Mouse (Mus musculus): ENCODE results near the gene Il21. TPM values are rescaled to one million over a fixed set of nuclear protein-coding genes. Genes with fewer than 3 reads are reported as not detected.

The Il21 gene
- not detected for total RNA-seq (2021)
- long read RNA-seq, experiment 1, result 0 reads
- long read RNA-seq, experiment 2, result 0 reads

DNA sequence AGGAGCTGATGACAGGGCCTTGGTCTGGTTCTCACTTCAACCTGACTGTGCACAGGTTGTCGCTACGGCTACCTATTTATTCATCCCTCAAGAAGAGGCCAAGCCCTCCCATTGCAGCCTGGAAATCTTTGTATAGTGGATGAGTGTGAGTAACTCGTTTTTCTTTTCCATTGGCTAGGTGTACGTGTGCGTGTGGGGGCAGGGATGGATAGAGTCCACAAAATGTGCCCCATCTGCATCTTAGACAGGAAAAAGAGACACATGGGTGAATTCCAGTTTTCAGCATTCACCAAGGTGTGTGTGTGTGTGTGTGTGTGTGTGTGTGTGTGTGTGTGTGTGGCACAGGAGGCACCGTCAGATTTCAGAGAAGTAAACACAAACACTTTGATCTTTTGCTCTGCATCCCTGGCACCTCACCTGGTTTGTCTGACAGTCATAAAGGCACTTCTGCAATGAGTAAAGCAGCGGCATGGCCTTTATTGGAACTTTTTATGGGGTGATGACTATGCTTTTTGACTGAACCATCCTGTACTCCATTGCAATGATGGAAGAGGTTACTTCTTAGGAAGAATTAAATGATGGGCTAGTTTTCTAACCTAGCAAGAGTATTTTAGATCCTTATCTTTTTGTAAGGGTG lies at the start of gene Il21:
Gene Il21 (minus strand): TSS at position 51 of the 637 bp plus-strand sequence.
- DNase-seq, result no peak
- no peak for TF ChIP-seq CTCF (IDR thresholded peaks at IDR 0.05)
- Histone ChIP-seq H3K4me3 (no peak within 1 kb of the TSS), H3K27ac (no peak within 1 kb of the TSS)
- intact Hi-C loops (cut with DNase I), result no loop called here

- intact Hi-C loops (cut with DNase I), result no loop called here
These were observed 48.4 kb upstream of the Il21 start for GRCm38 (mm10) chr3:37280871-37281270.

DNA sequence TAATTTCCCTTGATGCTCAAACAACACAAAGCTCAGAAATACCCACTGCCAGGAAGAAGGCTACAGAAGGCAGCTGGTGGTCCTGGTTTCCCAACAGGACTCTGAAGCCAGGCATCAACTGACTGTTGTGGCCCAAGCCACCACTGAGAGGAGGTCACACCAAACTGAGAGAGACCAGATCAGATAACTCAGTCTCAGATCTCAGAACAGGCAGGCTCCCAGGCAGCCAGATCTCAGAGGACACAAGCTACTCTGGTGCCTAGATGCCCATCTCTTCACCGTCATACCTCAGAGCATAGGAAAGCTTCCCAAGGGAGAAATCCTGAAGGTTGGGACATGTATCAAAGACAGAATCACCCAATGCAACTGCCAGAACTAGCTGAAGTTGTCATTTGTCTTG lies 47.8 kb upstream of the Il21 start:
- intact Hi-C loops (cut with DNase I), result no loop called here
- Histone ChIP-seq H3K4me3 (no peak overlapping the region), H3K27ac (no peak overlapping the region)
- DNase-seq, result no peak
- no peak for TF ChIP-seq CTCF (IDR thresholded peaks at IDR 0.05)

More at GRCm38 (mm10) chr3:37280871-37281270, 48.4 kb upstream of the Il21 start:
- H3K27ac ChIP-seq, result no peak overlapping the region
- DNase-seq, result no peak
- H3K4me3 ChIP-seq, result no peak overlapping the region
- TF ChIP-seq CTCF (IDR thresholded peaks at IDR 0.05), result no peak

GRCm38 (mm10) chr3:37274661-37275060 lies 42.2 kb upstream of the Il21 start:
- no peak for DNase-seq
- intact Hi-C loops (cut with DNase I), result no loop called here
- no peak for TF ChIP-seq CTCF (IDR thresholded peaks at IDR 0.05)
- no peak overlapping the region for H3K4me3 ChIP-seq
- H3K27ac ChIP-seq, result no peak overlapping the region

- DNase-seq, result no peak
- intact Hi-C loops (cut with DNase I), result no loop called here
- Histone ChIP-seq H3K4me3 (no peak overlapping the region), H3K27ac (no peak overlapping the region)
- TF ChIP-seq CTCF (IDR thresholded peaks at IDR 0.05), result no peak
These were observed 40.7 kb upstream of the Il21 start for GRCm38 (mm10) chr3:37273092-37273491.

- DNase-seq, result peak; percentile 50
- Histone ChIP-seq H3K27ac (no peak overlapping the region), H3K4me3 (no peak overlapping the region)
- intact Hi-C loops (cut with DNase I), result no loop called here
- peak; percentile 85 for TF ChIP-seq CTCF (IDR thresholded peaks at IDR 0.05)
These were observed 38.8 kb upstream of the Il21 start for GRCm38 (mm10) chr3:37271209-37271608.

- intact Hi-C loops (cut with DNase I), result no loop called here
- no peak overlapping the region for H3K27ac ChIP-seq
- TF ChIP-seq CTCF (IDR thresholded peaks at IDR 0.05), result no peak
- no peak overlapping the region for H3K4me3 ChIP-seq
- DNase-seq, result no peak
These were observed 37.5 kb upstream of the Il21 start for GRCm38 (mm10) chr3:37269926-37270325.

DNA sequence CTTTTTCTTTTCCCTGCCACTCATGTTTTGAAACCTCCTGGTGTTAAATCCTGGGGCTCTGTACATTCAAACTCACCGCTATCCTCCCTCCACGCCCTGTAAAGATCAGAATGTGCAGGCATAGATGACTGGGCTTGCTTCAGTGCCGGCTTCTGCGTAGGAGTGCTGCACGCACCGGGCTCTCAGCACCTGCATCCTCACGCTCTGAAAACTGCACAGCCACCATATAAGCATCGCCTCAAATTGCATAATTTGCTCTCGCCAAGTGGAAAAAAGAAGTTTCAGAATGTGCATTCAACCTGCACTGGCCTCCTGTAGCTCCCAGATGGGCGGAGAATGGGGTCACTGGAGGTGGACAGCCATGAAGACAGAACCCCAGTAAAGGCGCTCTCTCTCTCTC lies 35.9 kb upstream of the Il21 start:
- DNase-seq, result no peak
- intact Hi-C loops (cut with DNase I), result no loop called here
- TF ChIP-seq CTCF (IDR thresholded peaks at IDR 0.05), result no peak
- Histone ChIP-seq H3K27ac (no peak overlapping the region), H3K4me3 (no peak overlapping the region)

DNA sequence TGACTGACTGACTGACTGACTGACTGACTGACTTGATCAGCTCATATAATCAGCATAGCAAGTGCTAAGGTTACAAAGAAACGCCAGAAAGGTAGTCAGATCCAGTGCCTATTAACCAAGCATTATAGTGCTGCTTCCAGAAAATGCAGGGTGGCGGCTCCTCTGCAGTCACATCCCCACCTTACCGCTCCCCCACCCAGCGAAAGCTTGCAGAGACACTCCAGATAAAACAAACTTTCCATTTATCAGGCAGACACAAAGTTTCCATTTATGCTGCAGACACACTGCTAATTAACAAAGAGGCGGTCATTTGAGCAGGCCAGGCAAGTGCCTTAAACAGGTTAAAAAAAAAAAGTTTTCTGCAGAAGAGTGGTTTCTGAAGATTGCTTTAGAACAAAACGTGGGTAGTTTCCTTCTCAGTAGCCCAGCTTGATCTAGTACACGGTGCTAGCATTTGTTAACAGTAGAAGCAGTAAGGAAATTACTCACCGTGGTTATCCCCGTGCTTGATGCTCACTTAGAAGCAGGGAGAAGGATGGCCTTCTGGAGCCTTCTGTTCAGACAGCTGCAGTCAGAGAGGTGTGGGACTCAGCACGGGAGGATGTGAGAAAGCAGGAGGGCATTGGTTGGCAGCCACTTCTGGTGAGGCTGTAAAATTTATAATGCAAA lies 27.0 kb upstream of the Il21 start:
- H3K4me3 ChIP-seq, result no peak overlapping the region
- H3K27ac ChIP-seq, result no peak overlapping the region
- no peak for DNase-seq
- intact Hi-C loops (cut with DNase I), result no loop called here
- no peak for TF ChIP-seq CTCF (IDR thresholded peaks at IDR 0.05)

- H3K4me3 ChIP-seq, result no peak overlapping the region
- intact Hi-C loops (cut with DNase I), result no loop called here
- TF ChIP-seq CTCF (IDR thresholded peaks at IDR 0.05), result no peak
- H3K27ac ChIP-seq, result no peak overlapping the region
- DNase-seq, result no peak
These were observed 25.3 kb upstream of the Il21 start for GRCm38 (mm10) chr3:37257776-37258175.

GRCm38 (mm10) chr3:37250967-37251366 lies 18.5 kb upstream of the Il21 start:
- Histone ChIP-seq H3K27ac (no peak overlapping the region), H3K4me3 (no peak overlapping the region)
- intact Hi-C loops (cut with DNase I), result no loop called here
- TF ChIP-seq CTCF (IDR thresholded peaks at IDR 0.05), result no peak
- no peak for DNase-seq

GRCm38 (mm10) chr3:37235025-37235424 lies 2.6 kb upstream of the Il21 start:
- intact Hi-C loops (cut with DNase I), result no loop called here
- DNase-seq, result no peak
- Histone ChIP-seq H3K27ac (no peak overlapping the region), H3K4me3 (no peak overlapping the region)
- TF ChIP-seq CTCF (IDR thresholded peaks at IDR 0.05), result no peak

- TF ChIP-seq CTCF (IDR thresholded peaks at IDR 0.05), result no peak
- no peak overlapping the region for H3K4me3 ChIP-seq
- no peak overlapping the region for H3K27ac ChIP-seq
- no peak for DNase-seq
- intact Hi-C loops (cut with DNase I), result no loop called here
These were observed 1.3 kb downstream of the Il21 start for GRCm38 (mm10) chr3:37231153-37231552.

All from gastrocnemius, adult 2 months (tissue).